Mouse (Mus musculus) CD4-positive, CD25-positive, alpha-beta regulatory T cell, adult 4 months (primary cell): ENCODE measurements around the gene 1700030K09Rik. TPM values are rescaled to one million over a fixed set of nuclear protein-coding genes. Genes with fewer than 3 reads are reported as not detected.

Experiments used
- polyA plus RNA-seq, 2 experiments: library from polyadenylated mRNA; unstranded; fragments of 100-300 nt; shearing (Covaris generic); gene quantifications; one replicate each; pipeline ENCODE4 v1.2.1; 2017

1700030K09Rik gene
- polyA plus RNA-seq, 2 experiments from 2014 or later: 8.3 to 13.4 TPM

Other genes starting within 250 kb of the 1700030K09Rik start
- under 1 TPM in 1 of 2 experiments, not detected in 1; 0.46 TPM for gene Cib3, start 231.0 kb upstream of the 1700030K09Rik start, polyA plus RNA-seq
- not detected for gene Gm11034, start 230.2 kb upstream of the 1700030K09Rik start, polyA plus RNA-seq
- gene Fam32a, start 224.2 kb upstream of the 1700030K09Rik start, polyA plus RNA-seq: 100 to 1,000 TPM; 102 to 130 TPM
- 100 to 1,000 TPM; 128 to 173 TPM for gene Ap1m1, start 203.9 kb upstream of the 1700030K09Rik start, polyA plus RNA-seq
- gene Gm10282, start 138.6 kb upstream of the 1700030K09Rik start, polyA plus RNA-seq: 10 to 100 TPM in 1 of 2 experiments, 1 to 10 TPM in 1; 7.1 to 12.4 TPM
- gene Klf2, start 124.8 kb upstream of the 1700030K09Rik start, polyA plus RNA-seq: 10 to 100 TPM; 17.1 to 31.0 TPM
- gene Eps15l1, start 22.4 kb upstream of the 1700030K09Rik start, polyA plus RNA-seq: 10 to 100 TPM; 55.3 to 76.0 TPM
- gene Calr3, start within 50 bp of the 1700030K09Rik start, polyA plus RNA-seq: under 1 TPM; 0.86 to 0.94 TPM
- 100 to 1,000 TPM in 1 of 2 experiments, 10 to 100 TPM in 1; 42.3 to 112 TPM for gene Cherp, start 31.3 kb downstream of the 1700030K09Rik start, polyA plus RNA-seq
- gene Slc35e1, start 48.7 kb downstream of the 1700030K09Rik start, polyA plus RNA-seq: 1 to 10 TPM; 6.9 to 8.8 TPM
- 1 to 10 TPM; 3.6 to 6.5 TPM for gene Med26, start 104.4 kb downstream of the 1700030K09Rik start, polyA plus RNA-seq
- 10 to 100 TPM; 81.0 to 98.1 TPM for gene Smim7, start 127.2 kb downstream of the 1700030K09Rik start, polyA plus RNA-seq
- gene Tmem38a, start 128.2 kb downstream of the 1700030K09Rik start, polyA plus RNA-seq: 1 to 10 TPM; 1.0 TPM
- gene Nwd1, start 202.8 kb downstream of the 1700030K09Rik start, polyA plus RNA-seq: under 1 TPM in 1 of 2 experiments, not detected in 1; 0.14 TPM